Mouse (Mus musculus) embryonic facial prominence, embryonic 10.5 days (tissue): ENCODE data around the gene Nkx2-3. TPM values are rescaled to one million over a fixed set of nuclear protein-coding genes. Genes with fewer than 3 reads are reported as not detected.
A peak's percentile ranks its signal among the peaks of the same experiment; 100 is the strongest.

Experiments
- DNase-seq: peaks from one replicate; pipeline ENCODE4 v3.0.0-alpha.2; 2017; ENCODE audit warnings: low spot score
- H3K27ac ChIP-seq: fragments of 300-500 bp; sonication (generic); replicated peaks from 2 replicates; pipeline ENCODE4 v1.5.1; 2016; ENCODE audit warnings: mild to moderate bottlenecking
- H3K27me3 ChIP-seq: fragments of 300-500 bp; sonication (generic); replicated peaks from 2 replicates; pipeline ENCODE4 v1.6.1; 2016; ENCODE audit warnings: low read depth, mild to moderate bottlenecking; ENCODE audit not compliant: poor library complexity, severe bottlenecking
- H3K36me3 ChIP-seq: fragments of 300-500 bp; sonication (generic); replicated peaks from 2 replicates; pipeline ENCODE4 v1.6.1; 2016; ENCODE audit warnings: mild to moderate bottlenecking, moderate library complexity
- H3K4me1 ChIP-seq: fragments of 300-500 bp; sonication (generic); 2 replicates; pipeline ENCODE4 v1.6.1; 2016
- H3K4me3 ChIP-seq: fragments of 300-500 bp; sonication (generic); 2 replicates; pipeline ENCODE4 v1.5.1; 2016; ENCODE audit warnings: mild to moderate bottlenecking, moderate library complexity
- H3K9me3 ChIP-seq: fragments of 300-500 bp; sonication (generic); 2 replicates; pipeline ENCODE4 v1.6.1; 2016; ENCODE audit warnings: mild to moderate bottlenecking
- WGBS: fragments of 180-500 bp; shearing (Covaris S2); methylation state at CpG from one replicate; pipeline ENCODE4 v1.1.7; 2016; 5-methylcytosine and 5-hydroxymethylcytosine counted together
- polyA plus RNA-seq: library from polyadenylated mRNA; unstranded; fragments of >200 nt; fragmentation: Nextera tagmentation; extraction: Ambion mirVana; gene quantifications from 2 replicates; pipeline ENCODE4 v1.2.1, GENCODE M21; 2016

Gene Nkx2-3
- polyA plus RNA-seq, 1 experiment from 2014 or later = 4.1 TPM

GRCm38 (mm10) chr19:43598741-43599660 lies 13.1 kb upstream of the Nkx2-3 start:
- under 1% methylated on average over 25 of the region's 25 CpGs for WGBS

GRCm38 (mm10) chr19:43599776-43600544 lies 12.2 kb upstream of the Nkx2-3 start:
- H3K4me1 ChIP-seq = peaks cover 13% of the 10 kb centered on the region; the same call in 1 of the 2 replicates
- no peak overlapping the region for H3K27ac ChIP-seq
- H3K36me3 ChIP-seq = no peaks in the 10 kb centered on the region
- WGBS = under 1% methylated on average over 27 of the region's 27 CpGs
- DNase-seq = peak; percentile 54
- H3K27me3 ChIP-seq = peaks cover 100% of the 10 kb centered on the region
- no peaks in the 10 kb centered on the region for H3K9me3 ChIP-seq
- peak overlapping the region; percentile 21 for H3K4me3 ChIP-seq

More at GRCm38 (mm10) chr19:43598741-43599660, 13.1 kb upstream of the Nkx2-3 start:
- peaks cover 100% of the 10 kb centered on the region for H3K27me3 ChIP-seq
- no peaks in the 10 kb centered on the region for H3K9me3 ChIP-seq
- no peaks in the 10 kb centered on the region for H3K36me3 ChIP-seq
- peaks cover 13% of the 10 kb centered on the region; the same call in 1 of the 2 replicates for H3K4me1 ChIP-seq
- H3K27ac ChIP-seq = no peak overlapping the region
- H3K4me3 ChIP-seq = peak overlapping the region; percentile 21; the same call in 1 of the 2 replicates
- DNase-seq = peak; percentile 47

GRCm38 (mm10) chr19:43600545-43601331 lies 11.4 kb upstream of the Nkx2-3 start:
- no peaks in the 10 kb centered on the region for H3K36me3 ChIP-seq
- H3K27me3 ChIP-seq = peaks cover 100% of the 10 kb centered on the region
- WGBS = 1% methylated on average over 33 of the region's 33 CpGs
- peak; percentile 59 for DNase-seq
- peaks cover 13% of the 10 kb centered on the region; the same call in 1 of the 2 replicates for H3K4me1 ChIP-seq
- no peak overlapping the region for H3K4me3 ChIP-seq
- H3K27ac ChIP-seq = no peak overlapping the region
- no peaks in the 10 kb centered on the region for H3K9me3 ChIP-seq

GRCm38 (mm10) chr19:43601440-43601839 lies 10.7 kb upstream of the Nkx2-3 start:
- DNase-seq = no peak
- Histone ChIP-seq H3K36me3 (no peaks in the 10 kb centered on the region), H3K4me1 (peaks cover 13% of the 10 kb centered on the region), H3K27ac (no peak overlapping the region), H3K9me3 (no peaks in the 10 kb centered on the region), H3K27me3 (peaks cover 100% of the 10 kb centered on the region), H3K4me3 (no peak overlapping the region)
- under 1% methylated on average over 27 of the region's 27 CpGs for WGBS

GRCm38 (mm10) chr19:43601996-43602590 lies 10.0 kb upstream of the Nkx2-3 start:
- Histone ChIP-seq H3K9me3 (no peaks in the 10 kb centered on the region), H3K36me3 (no peaks in the 10 kb centered on the region), H3K27me3 (peaks cover 100% of the 10 kb centered on the region), H3K4me1 (peaks cover 13% of the 10 kb centered on the region), H3K4me3 (no peak overlapping the region), H3K27ac (no peak overlapping the region)
- 2% methylated on average over 12 of the region's 12 CpGs for WGBS
- peak; percentile 43 for DNase-seq

GRCm38 (mm10) chr19:43603521-43603920 lies 8.6 kb upstream of the Nkx2-3 start:
- 3% methylated on average over 5 of the region's 5 CpGs for WGBS
- Histone ChIP-seq H3K36me3 (no peaks in the 10 kb centered on the region), H3K27ac (no peak overlapping the region), H3K4me1 (peaks cover 13% of the 10 kb centered on the region), H3K9me3 (no peaks in the 10 kb centered on the region), H3K27me3 (peaks cover 100% of the 10 kb centered on the region), H3K4me3 (no peak overlapping the region)
- DNase-seq = peak; percentile 13

GRCm38 (mm10) chr19:43604492-43605120 lies 7.5 kb upstream of the Nkx2-3 start:
- peak; percentile 17 for DNase-seq
- WGBS = 6% methylated on average over 7 of the region's 7 CpGs
- no peak overlapping the region for H3K27ac ChIP-seq

GRCm38 (mm10) chr19:43605666-43606551 lies 6.2 kb upstream of the Nkx2-3 start:
- H3K36me3 ChIP-seq = no peaks in the 10 kb centered on the region
- no peaks in the 10 kb centered on the region for H3K9me3 ChIP-seq
- peaks cover 100% of the 10 kb centered on the region for H3K27me3 ChIP-seq
- no peak overlapping the region for H3K4me3 ChIP-seq
- DNase-seq = peak; percentile 37
- H3K27ac ChIP-seq = no peak overlapping the region
- H3K4me1 ChIP-seq = peaks cover 14% of the 10 kb centered on the region
- 1% methylated on average over 17 of the region's 17 CpGs for WGBS

More at GRCm38 (mm10) chr19:43604492-43605120, 7.5 kb upstream of the Nkx2-3 start:
- Histone ChIP-seq H3K4me3 (no peak overlapping the region), H3K36me3 (no peaks in the 10 kb centered on the region), H3K27me3 (peaks cover 100% of the 10 kb centered on the region), H3K4me1 (peaks cover 11% of the 10 kb centered on the region), H3K9me3 (no peaks in the 10 kb centered on the region)

GRCm38 (mm10) chr19:43606552-43607530 lies 5.3 kb upstream of the Nkx2-3 start:
- no peaks in the 10 kb centered on the region for H3K9me3 ChIP-seq
- peak; percentile 56 for DNase-seq
- H3K4me1 ChIP-seq = peaks cover 14% of the 10 kb centered on the region
- WGBS = under 1% methylated on average over 40 of the region's 40 CpGs
- H3K36me3 ChIP-seq = no peaks in the 10 kb centered on the region
- H3K27ac ChIP-seq = peak overlapping the region; percentile 48
- H3K27me3 ChIP-seq = peaks cover 100% of the 10 kb centered on the region
- peak overlapping the region; percentile 24 for H3K4me3 ChIP-seq
